Mouse (Mus musculus) splenic B cell, adult 2 months (primary cell): ENCODE data around the gene Cnot11.

ENCODE experiments used
- DNase-seq: peaks from one replicate; pipeline ENCODE4 v3.0.0-alpha.2; 2011; ENCODE audit warnings: low read depth, low spot score
- H3K27me3 ChIP-seq: 2 replicates; pipeline ENCODE4 v1.6.1; 2012; ENCODE audit warnings: mild to moderate bottlenecking, low read length, moderate library complexity, mixed read lengths; ENCODE audit not compliant: control insufficient read depth, poor library complexity, insufficient read depth, severe bottlenecking
- H3K36me3 ChIP-seq: 2 replicates; pipeline ENCODE4 v1.6.1; 2012; ENCODE audit warnings: mild to moderate bottlenecking, low read length, moderate library complexity, mixed read lengths; ENCODE audit not compliant: control insufficient read depth, poor library complexity, insufficient read depth, severe bottlenecking

Cnot11 gene

GRCm38 (mm10) chr1:39534831-39535230, at the start of gene Cnot11:
Gene Cnot11, plus strand, starts transcription at chr1:39534992.
- no peaks in the 10 kb centered on the region for H3K27me3 ChIP-seq
- peaks cover 2% of the 10 kb centered on the region for H3K36me3 ChIP-seq
- DNase-seq = no peak

- no peaks in the 10 kb centered on the region for H3K27me3 ChIP-seq
- DNase-seq = no peak
- H3K36me3 ChIP-seq = no peaks in the 10 kb centered on the region
Measured at GRCm38 (mm10) chr1:39487370-39487769, 47.4 kb upstream of the Cnot11 start.

GRCm38 (mm10) chr1:39493165-39493564, 41.6 kb upstream of the Cnot11 start:
- Histone ChIP-seq H3K36me3 (no peaks in the 10 kb centered on the region), H3K27me3 (no peaks in the 10 kb centered on the region)
- DNase-seq = no peak

GRCm38 (mm10) chr1:39493664-39494063, 41.1 kb upstream of the Cnot11 start:
- no peaks in the 10 kb centered on the region for H3K36me3 ChIP-seq
- no peaks in the 10 kb centered on the region for H3K27me3 ChIP-seq
- no peak for DNase-seq

GRCm38 (mm10) chr1:39496995-39497394, 37.8 kb upstream of the Cnot11 start:
- no peaks in the 10 kb centered on the region for H3K36me3 ChIP-seq
- no peaks in the 10 kb centered on the region for H3K27me3 ChIP-seq
- no peak for DNase-seq

GRCm38 (mm10) chr1:39497748-39498147, 37.0 kb upstream of the Cnot11 start:
- DNase-seq = no peak
- no peaks in the 10 kb centered on the region for H3K27me3 ChIP-seq
- no peaks in the 10 kb centered on the region for H3K36me3 ChIP-seq

GRCm38 (mm10) chr1:39499485-39499941, 35.3 kb upstream of the Cnot11 start:
- Histone ChIP-seq H3K36me3 (no peaks in the 10 kb centered on the region), H3K27me3 (no peaks in the 10 kb centered on the region)
- no peak for DNase-seq

GRCm38 (mm10) chr1:39502817-39503633, 31.8 kb upstream of the Cnot11 start:
- peak; percentile 14 for DNase-seq
- no peaks in the 10 kb centered on the region for H3K27me3 ChIP-seq
- no peaks in the 10 kb centered on the region for H3K36me3 ChIP-seq

GRCm38 (mm10) chr1:39504261-39504660, 30.5 kb upstream of the Cnot11 start:
- H3K27me3 ChIP-seq = no peaks in the 10 kb centered on the region
- peak; percentile 15 for DNase-seq
- H3K36me3 ChIP-seq = no peaks in the 10 kb centered on the region

GRCm38 (mm10) chr1:39505600-39505999, 29.2 kb upstream of the Cnot11 start:
- Histone ChIP-seq H3K36me3 (no peaks in the 10 kb centered on the region), H3K27me3 (no peaks in the 10 kb centered on the region)
- no peak for DNase-seq

GRCm38 (mm10) chr1:39511775-39512174, 23.0 kb upstream of the Cnot11 start:
- no peak for DNase-seq
- H3K27me3 ChIP-seq = no peaks in the 10 kb centered on the region
- no peaks in the 10 kb centered on the region for H3K36me3 ChIP-seq

GRCm38 (mm10) chr1:39512183-39512582, 22.6 kb upstream of the Cnot11 start:
- H3K27me3 ChIP-seq = no peaks in the 10 kb centered on the region
- H3K36me3 ChIP-seq = no peaks in the 10 kb centered on the region
- no peak for DNase-seq

GRCm38 (mm10) chr1:39515303-39515991, 19.3 kb upstream of the Cnot11 start:
- no peak for DNase-seq
- Histone ChIP-seq H3K27me3 (no peaks in the 10 kb centered on the region; the same call in 1 of the 2 replicates), H3K36me3 (no peaks in the 10 kb centered on the region)

- no peak for DNase-seq
- Histone ChIP-seq H3K27me3 (no peaks in the 10 kb centered on the region; the same call in 1 of the 2 replicates), H3K36me3 (no peaks in the 10 kb centered on the region)
Measured at GRCm38 (mm10) chr1:39521326-39521725, 13.5 kb upstream of the Cnot11 start.

- no peaks in the 10 kb centered on the region; the same call in 1 of the 2 replicates for H3K27me3 ChIP-seq
- peak; percentile 63 for DNase-seq
- no peaks in the 10 kb centered on the region for H3K36me3 ChIP-seq
Measured at GRCm38 (mm10) chr1:39522519-39522918, 12.3 kb upstream of the Cnot11 start.
